Mouse (Mus musculus) kidney, adult 11 months (tissue): Measurements from ENCODE around the gene Spcs2.

Experiments used
- DNase-seq: peaks from one replicate; pipeline ENCODE4 v3.0.0; 2022

The Spcs2 gene

GRCm38 (mm10) chr7:99858813-99859585 lies 4.3 kb downstream of the Spcs2 start, which contains the start of gene Xrra1:
Gene Xrra1 (plus strand): TSS chr7:99859116.
- DNase-seq = peak; percentile 98

- no peak for DNase-seq
These were observed 5.0 kb downstream of the Spcs2 start for GRCm38 (mm10) chr7:99858175-99858812.

DNA sequence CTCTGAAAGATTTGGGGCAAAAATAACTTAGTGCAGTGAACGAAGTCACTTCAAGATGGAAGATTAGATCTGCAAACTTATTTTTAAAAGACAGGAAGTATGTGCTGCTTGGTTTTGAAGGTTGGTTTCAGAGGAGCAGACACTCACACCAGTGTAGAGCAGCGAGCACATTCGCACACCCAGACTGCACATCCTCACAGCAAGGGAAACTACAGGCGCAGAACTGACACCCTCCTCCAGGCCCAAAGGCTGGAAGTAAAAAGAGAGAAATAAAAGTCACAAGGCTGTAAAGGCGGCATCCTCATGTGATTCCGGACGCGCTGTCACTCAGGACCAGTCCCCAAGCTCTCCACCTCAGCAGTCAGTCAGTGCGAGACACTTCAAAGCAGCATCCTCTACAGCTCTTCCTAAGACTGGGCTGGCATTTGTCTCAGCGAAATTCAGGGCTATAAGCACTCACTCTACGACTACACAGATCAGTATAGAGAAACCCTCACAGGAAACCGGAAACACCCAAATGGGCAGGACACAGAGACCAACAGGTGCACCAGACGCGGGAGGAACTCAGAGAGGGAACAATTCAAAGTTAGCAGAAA lies 6.9 kb downstream of the Spcs2 start:
- DNase-seq = no peak

GRCm38 (mm10) chr7:99854311-99854710 lies 9.0 kb downstream of the Spcs2 start:
- DNase-seq = no peak

DNA sequence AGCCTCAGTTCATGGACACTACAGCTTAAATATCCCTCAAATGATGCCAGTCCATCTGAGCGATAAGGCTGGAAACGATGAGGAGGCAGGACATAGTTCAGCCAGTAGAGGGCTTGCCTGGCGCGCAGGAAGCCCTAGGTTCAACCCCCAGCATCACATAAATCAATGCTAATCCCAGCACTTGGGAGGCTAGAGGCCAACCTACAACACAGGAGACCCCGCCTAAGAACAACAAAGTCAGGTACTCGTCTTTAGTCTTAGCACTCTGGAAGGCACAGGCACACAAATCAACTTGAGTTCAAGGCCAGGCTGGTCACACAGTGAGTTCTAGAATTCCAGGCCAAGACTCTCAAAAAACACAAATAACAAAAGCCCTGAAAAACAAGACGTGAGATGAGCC lies 9.9 kb downstream of the Spcs2 start:
- DNase-seq = no peak

- DNase-seq = no peak
These were observed 11.6 kb downstream of the Spcs2 start for GRCm38 (mm10) chr7:99851618-99852017.

- no peak for DNase-seq
These were observed 12.1 kb downstream of the Spcs2 start for GRCm38 (mm10) chr7:99851121-99851520.

DNA sequence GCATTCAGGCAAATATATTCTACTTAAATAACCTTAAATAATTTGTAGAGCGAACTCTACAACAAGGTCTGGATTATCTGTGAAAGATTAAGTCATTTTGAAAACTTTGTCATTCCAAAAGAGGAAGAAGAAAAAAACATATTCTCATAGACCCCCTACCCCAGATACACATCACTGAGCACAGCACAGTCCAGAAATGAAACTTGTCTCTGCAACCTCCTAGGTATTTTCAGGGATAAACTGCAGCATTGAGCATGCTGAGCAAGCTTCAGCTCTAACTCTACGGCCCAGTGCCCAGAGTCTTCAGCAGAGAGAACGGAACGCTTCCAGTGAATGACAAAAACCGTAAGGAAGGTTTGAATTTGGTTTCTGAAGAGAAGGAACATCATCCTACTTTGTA lies 12.7 kb downstream of the Spcs2 start:
- no peak for DNase-seq

- no peak for DNase-seq
These were observed 17.6 kb downstream of the Spcs2 start for GRCm38 (mm10) chr7:99845533-99846236.

- no peak for DNase-seq
These were observed 25.0 kb downstream of the Spcs2 start for GRCm38 (mm10) chr7:99838241-99838640.

DNA sequence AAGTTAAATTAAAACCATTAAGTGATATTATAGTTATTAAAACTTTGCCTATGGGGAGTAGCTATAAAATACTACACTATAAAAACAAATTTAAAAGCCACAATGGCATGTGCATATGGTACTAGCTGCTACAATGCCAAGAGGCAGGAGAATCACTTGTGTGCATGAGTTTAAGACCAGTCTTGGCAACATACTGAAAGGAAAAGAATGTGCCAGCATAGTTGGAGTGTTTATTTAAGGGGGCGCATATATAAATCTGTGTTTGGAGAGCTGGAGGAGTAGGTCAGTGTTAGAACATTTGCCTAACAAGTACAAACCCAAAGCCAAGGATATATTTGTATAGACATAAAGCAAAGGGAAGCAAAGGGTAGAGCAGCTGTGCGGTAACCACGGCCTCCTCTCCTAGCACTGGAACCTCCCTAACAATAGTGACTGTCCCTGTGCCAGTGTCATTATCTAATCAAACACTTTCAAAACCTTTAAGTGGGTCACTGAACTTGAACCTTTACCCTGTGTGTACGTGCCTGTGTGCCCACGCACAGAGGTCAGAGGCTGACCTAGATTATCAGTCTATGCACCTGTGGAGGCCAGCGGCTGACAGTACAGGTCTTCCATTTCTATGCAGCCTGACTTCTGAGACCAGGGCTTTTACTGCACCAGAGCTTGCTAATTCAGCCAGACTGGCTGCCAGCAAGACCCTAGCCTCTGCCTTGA lies 25.7 kb downstream of the Spcs2 start:
- no peak for DNase-seq

- DNase-seq = no peak
These were observed 26.5 kb downstream of the Spcs2 start for GRCm38 (mm10) chr7:99836781-99837180.

GRCm38 (mm10) chr7:99834314-99834853 lies 28.9 kb downstream of the Spcs2 start:
- DNase-seq = no peak

DNA sequence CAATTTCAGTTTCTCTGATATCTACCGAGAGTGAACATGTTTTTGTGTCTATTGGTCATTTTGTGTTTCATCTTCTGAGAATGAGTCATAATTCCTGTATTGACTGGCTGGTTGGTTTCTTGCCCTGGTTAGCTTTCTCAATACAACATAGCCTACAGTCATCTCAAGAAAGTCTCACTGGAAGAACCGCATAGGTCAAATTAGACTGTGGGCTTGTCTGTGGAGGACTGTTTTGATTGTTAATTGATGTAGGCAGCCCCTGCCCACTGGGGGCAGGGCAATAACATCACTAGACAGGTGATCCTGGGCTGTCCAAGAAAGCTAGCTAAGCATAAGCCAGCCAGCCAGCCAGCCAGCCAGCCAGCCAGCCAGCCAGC lies 29.4 kb downstream of the Spcs2 start:
- DNase-seq = no peak

DNA sequence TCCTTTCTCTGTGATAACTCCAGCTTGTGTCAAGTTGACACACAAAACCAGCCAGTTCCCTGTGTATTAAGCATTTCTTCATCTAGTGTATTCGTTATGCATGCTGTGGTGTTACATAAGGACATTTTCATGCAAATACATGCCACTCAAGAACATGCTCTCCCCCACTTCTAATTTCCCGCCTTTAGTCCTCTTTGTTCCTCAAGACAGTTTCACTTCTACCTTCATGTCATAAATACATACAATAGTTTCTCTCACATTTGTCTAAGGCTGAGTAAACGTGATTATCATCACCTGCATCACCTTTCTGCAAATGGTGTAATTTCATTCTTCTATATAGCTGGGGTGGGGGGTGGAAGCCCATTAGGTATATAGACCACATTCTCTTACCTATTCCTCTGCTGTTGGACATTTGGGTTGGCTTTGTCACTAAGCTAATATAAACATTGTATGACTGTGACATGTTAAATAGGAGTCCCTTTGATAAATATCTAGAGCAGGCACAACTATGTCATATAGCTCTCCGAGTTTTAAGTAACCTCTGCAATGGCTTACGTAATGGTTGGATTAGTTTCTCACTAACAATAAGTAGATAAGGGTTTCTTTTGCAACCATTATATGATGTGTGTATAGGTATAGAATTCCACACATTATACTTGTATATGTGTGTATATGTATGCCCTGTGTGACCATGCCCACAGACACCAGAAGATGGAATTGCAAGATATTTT lies 30.0 kb downstream of the Spcs2 start:
- no peak for DNase-seq

DNA sequence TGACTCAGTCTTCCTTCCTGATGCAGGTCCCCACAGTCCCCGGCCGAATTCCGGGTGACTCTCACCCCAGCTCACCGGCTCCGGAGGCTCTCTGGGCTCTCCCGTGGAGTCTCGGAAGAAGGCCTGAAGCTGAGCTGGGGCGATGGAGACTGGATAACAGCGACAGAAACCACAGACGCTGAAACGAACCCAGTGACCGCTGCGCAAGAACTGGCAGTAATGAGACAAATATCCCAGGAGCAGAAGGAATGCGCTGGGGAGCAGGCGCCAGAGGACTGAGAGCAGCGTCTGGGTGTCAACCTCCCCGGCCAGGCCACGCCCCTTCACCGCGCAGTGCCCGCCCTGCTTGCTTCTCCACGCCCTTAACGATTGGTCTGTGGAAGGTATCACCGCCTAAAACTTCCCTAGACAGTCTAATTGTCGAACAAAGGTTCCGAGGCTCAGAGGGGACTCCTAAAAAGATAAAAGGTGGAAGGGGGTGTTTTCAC lies 35.1 kb downstream of the Spcs2 start, which contains the start of gene Neu3:
TSS of gene Neu3 (minus strand) at position 335 of the 488 bp plus-strand sequence.
- DNase-seq = peak; percentile 93

GRCm38 (mm10) chr7:99826096-99826495 lies 37.2 kb downstream of the Spcs2 start:
- no peak for DNase-seq

DNA sequence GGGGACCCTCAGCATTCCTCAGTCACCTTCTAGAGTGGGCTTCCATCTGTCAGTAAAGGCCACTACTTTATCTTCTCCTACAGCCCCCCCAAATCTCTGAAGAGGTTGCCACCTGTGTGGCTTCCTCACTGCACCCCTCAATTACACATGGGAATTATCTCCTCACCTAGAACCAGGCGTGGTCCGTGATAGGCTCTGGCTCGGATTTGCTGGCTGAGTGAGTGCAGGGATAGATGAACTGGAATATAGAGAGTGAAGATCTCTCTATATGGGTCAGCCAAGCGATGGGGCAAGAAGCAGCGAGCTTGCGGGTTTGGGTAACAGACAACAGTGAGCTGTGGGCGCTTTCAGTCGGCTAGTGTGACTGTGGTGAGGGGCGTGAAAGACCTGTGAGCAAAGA lies 37.8 kb downstream of the Spcs2 start:
- no peak for DNase-seq

DNA sequence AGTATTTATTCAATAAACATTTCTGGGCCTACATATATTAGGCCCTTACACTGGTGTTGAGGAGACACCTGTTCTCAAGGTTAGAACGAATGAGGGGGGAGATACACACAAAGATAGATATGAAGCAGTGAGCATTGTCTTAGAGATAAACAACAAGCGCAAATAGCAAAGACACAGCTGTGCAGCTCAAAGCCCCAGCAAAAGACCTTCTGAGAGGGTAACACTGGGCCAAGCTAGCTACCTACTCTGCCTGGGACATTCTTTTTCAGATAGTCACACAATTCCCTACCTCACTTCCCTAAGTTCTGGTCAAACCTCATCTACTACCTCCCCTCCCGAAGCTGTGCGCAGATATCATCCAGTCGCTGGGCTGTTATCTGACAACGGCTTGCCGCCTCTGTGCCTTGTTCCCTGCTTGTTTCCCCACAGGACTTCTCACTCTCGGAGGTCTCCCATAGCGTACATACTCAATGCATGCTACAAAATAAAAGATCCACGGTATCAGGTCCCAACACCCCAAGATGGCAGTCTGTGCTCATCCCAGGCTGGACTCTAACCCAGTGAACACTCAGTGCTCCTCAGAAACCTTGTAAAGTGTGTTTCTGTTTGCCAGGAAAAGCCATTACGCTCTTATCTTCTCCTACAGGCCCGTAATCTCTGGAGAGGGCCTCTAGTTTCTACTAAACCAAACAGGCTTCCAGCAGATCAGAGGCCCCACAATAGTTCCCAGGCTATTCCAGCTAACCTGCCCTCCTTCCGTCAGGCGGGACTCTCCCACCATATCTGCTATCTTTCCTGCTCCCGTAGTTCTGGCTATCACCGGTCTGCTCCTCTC lies 38.4 kb downstream of the Spcs2 start:
- DNase-seq = no peak

- DNase-seq = no peak
These were observed 40.1 kb downstream of the Spcs2 start for GRCm38 (mm10) chr7:99823045-99823663.
